Mouse (Mus musculus) lung, embryonic 14.5 days (tissue): ENCODE measurements at regions not wholly inside any gene's neighbourhood (a gene's known extent, or its start where the extent isn't known, plus 50 kb on each side); places are given as distances from the start of the nearest gene placed in this dataset.

Source experiments
- ATAC-seq: fragments of 200-750 bp; cut with Nextera tagmentation; 2 replicates; pipeline ENCODE4 v1.8.0; 2017; ENCODE audit warnings: mild to moderate bottlenecking, moderate TSS enrichment, moderate library complexity; ENCODE audit not compliant: insufficient read depth
- DNase-seq: peaks from one replicate; pipeline ENCODE4 v3.0.0-alpha.2; 2015
- H3K27ac ChIP-seq: fragments of 300-500 bp; sonication (generic); 2 replicates; pipeline ENCODE4 v1.5.1; 2014; ENCODE audit warnings: low read depth, mild to moderate bottlenecking, moderate library complexity
- H3K27me3 ChIP-seq: fragments of 300-500 bp; sonication (generic); 2 replicates; pipeline ENCODE4 v1.6.1; 2014; ENCODE audit warnings: low read length, control low read depth; ENCODE audit not compliant: insufficient read depth
- H3K36me3 ChIP-seq: fragments of 300-500 bp; sonication (generic); 2 replicates; pipeline ENCODE4 v1.6.1; 2014; ENCODE audit warnings: control low read depth; ENCODE audit not compliant: insufficient read depth
- H3K4me1 ChIP-seq: fragments of 300-500 bp; sonication (generic); 2 replicates; pipeline ENCODE4 v1.6.1; 2014; ENCODE audit warnings: antibody characterized with exemption, control low read depth; ENCODE audit not compliant: insufficient read depth
- H3K4me2 ChIP-seq: fragments of 300-500 bp; sonication (generic); 2 replicates; pipeline ENCODE4 v1.6.1; 2014; ENCODE audit warnings: mild to moderate bottlenecking
- H3K4me3 ChIP-seq: fragments of 300-500 bp; sonication (generic); 2 replicates; pipeline ENCODE4 v1.5.1; 2014; ENCODE audit warnings: low read depth, low read length
- H3K9ac ChIP-seq: fragments of 300-500 bp; sonication (generic); 2 replicates; pipeline ENCODE4 v1.6.1; 2014
- H3K9me3 ChIP-seq: fragments of 300-500 bp; sonication (generic); 2 replicates; pipeline ENCODE4 v1.6.1; 2016; ENCODE audit warnings: low read depth, low read length, control low read depth
- CTCF ChIP-seq: IDR thresholded peaks from 2 replicates; pipeline ENCODE4 v1.5.1; 2016; ENCODE audit warnings: antibody characterized with exemption, low read depth
- WGBS: fragments of 180-500 bp; shearing (Covaris S2); extraction: QIAGEN DNeasy Blood & Tissue Kit; methylation state at CpG from one replicate; pipeline ENCODE4 v1.1.7; 2014; 5-methylcytosine and 5-hydroxymethylcytosine counted together

GRCm38 (mm10) chr10:37275857-37276256, 137.1 kb upstream of the Marcks start:
- no peak overlapping the region for H3K4me2 ChIP-seq
- no peak for ATAC-seq
- no peak for TF ChIP-seq CTCF
- 75% methylated on average over 1 of the region's 1 CpGs for WGBS
- no peak for DNase-seq
- no peak overlapping the region for H3K9ac ChIP-seq
- H3K27me3 ChIP-seq, result no peaks in the 10 kb centered on the region
- no peaks in the 10 kb centered on the region for H3K4me1 ChIP-seq
- no peak overlapping the region for H3K27ac ChIP-seq
- H3K4me3 ChIP-seq, result no peak overlapping the region
- no peaks in the 10 kb centered on the region for H3K36me3 ChIP-seq
- no peaks in the 10 kb centered on the region for H3K9me3 ChIP-seq

- Histone ChIP-seq H3K27me3 (no peaks in the 10 kb centered on the region), H3K27ac (no peak overlapping the region), H3K36me3 (no peaks in the 10 kb centered on the region), H3K4me3 (no peak overlapping the region), H3K9me3 (no peaks in the 10 kb centered on the region), H3K4me1 (no peaks in the 10 kb centered on the region), H3K9ac (no peak overlapping the region), H3K4me2 (no peak overlapping the region)
- DNase-seq, result no peak
- no peak for TF ChIP-seq CTCF
- 61% methylated on average over 7 of the region's 7 CpGs for WGBS
- ATAC-seq, result no peak
These were observed 136.6 kb upstream of the Marcks start for GRCm38 (mm10) chr10:37275271-37275670.

- no peaks in the 10 kb centered on the region for H3K27me3 ChIP-seq
- 66% methylated on average over 1 of the region's 1 CpGs for WGBS
- no peak overlapping the region for H3K4me2 ChIP-seq
These were observed 133.2 kb upstream of the Marcks start for GRCm38 (mm10) chr10:37271967-37272366.

GRCm38 (mm10) chr10:37270236-37271000, 131.7 kb upstream of the Marcks start:
- H3K27me3 ChIP-seq, result no peaks in the 10 kb centered on the region
- H3K4me2 ChIP-seq, result no peak overlapping the region
- ATAC-seq (no peak), DNase-seq (no peak)
- no peak for TF ChIP-seq CTCF
- no peaks in the 10 kb centered on the region for H3K36me3 ChIP-seq
- H3K9me3 ChIP-seq, result no peaks in the 10 kb centered on the region
- H3K4me1 ChIP-seq, result no peaks in the 10 kb centered on the region
- H3K27ac ChIP-seq, result no peak overlapping the region
- WGBS, result 66% methylated on average over 10 of the region's 10 CpGs
- no peak overlapping the region for H3K4me3 ChIP-seq
- no peak overlapping the region for H3K9ac ChIP-seq

More at GRCm38 (mm10) chr10:37271967-37272366, 133.2 kb upstream of the Marcks start:
- Histone ChIP-seq H3K36me3 (no peaks in the 10 kb centered on the region), H3K27ac (no peak overlapping the region), H3K4me3 (no peak overlapping the region), H3K4me1 (no peaks in the 10 kb centered on the region), H3K9me3 (no peaks in the 10 kb centered on the region), H3K9ac (no peak overlapping the region)
- no peak for ATAC-seq
- DNase-seq, result no peak
- no peak for TF ChIP-seq CTCF

DNA sequence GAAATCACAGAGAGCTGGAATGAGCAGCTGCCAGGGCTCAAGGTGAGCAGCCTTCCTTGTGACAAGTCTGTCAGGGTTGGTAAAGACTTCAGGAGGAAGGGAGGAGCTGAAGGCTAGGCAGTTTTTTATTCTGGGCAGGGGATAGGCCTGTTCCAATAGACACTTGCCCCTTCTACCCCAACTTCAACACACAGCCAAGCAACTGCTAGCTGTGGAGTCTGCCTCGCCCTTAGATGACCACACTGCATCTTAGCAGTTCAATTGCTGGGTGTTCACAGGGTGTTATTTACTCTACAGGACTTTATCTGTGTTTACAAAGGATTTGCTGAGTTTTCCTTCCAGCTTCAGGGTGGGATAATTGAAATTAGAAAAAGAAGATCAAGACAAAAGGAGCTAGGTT, 128.2 kb upstream of the Marcks start:
- DNase-seq (no peak), ATAC-seq (no peak)
- Histone ChIP-seq H3K4me2 (no peak overlapping the region), H3K9me3 (no peaks in the 10 kb centered on the region), H3K36me3 (no peaks in the 10 kb centered on the region), H3K4me3 (no peak overlapping the region), H3K27me3 (no peaks in the 10 kb centered on the region), H3K9ac (no peak overlapping the region), H3K4me1 (no peaks in the 10 kb centered on the region), H3K27ac (no peak overlapping the region)
- WGBS, result 44% methylated on average over 1 of the region's 1 CpGs
- no peak for TF ChIP-seq CTCF

- H3K4me3 ChIP-seq, result no peak overlapping the region
- ATAC-seq (peak; percentile 75; the same call in 1 of the 2 replicates), DNase-seq (peak; percentile 31)
- TF ChIP-seq CTCF, result 0 out of 2 replicates have a peak, but pooled peaks have one; percentile 11
- no peak overlapping the region for H3K27ac ChIP-seq
- no peaks in the 10 kb centered on the region for H3K4me1 ChIP-seq
- no peaks in the 10 kb centered on the region for H3K27me3 ChIP-seq
- H3K36me3 ChIP-seq, result no peaks in the 10 kb centered on the region
- no peaks in the 10 kb centered on the region for H3K9me3 ChIP-seq
- H3K9ac ChIP-seq, result no peak overlapping the region
- WGBS, result 52% methylated on average over 8 of the region's 8 CpGs
- no peak overlapping the region for H3K4me2 ChIP-seq
These were observed 122.2 kb upstream of the Marcks start for GRCm38 (mm10) chr10:37260791-37261488.

DNA sequence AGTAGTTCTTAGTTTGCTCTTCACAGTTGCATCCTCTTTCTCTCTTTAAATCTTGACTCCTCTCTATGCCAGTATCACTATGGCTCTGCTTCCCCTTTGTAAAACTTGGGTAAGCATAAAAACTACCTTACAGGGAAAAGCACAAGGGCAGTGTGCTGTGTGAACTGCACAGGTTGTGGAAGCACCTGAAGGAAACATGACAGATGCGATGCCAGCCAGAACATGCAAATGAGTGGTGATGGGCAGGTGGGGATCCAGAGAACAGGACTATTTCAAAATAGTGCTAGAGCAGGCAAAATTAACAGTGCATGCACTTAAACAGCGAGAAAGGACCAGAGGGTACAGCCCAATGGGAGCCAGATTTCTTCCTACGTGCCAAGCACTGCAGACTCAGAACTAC, 120.5 kb upstream of the Marcks start:
- DNase-seq (no peak), ATAC-seq (no peak)
- H3K4me3 ChIP-seq, result no peak overlapping the region
- WGBS, result 88% methylated on average over 3 of the region's 3 CpGs
- no peaks in the 10 kb centered on the region for H3K9me3 ChIP-seq
- H3K27me3 ChIP-seq, result no peaks in the 10 kb centered on the region
- no peak for TF ChIP-seq CTCF
- no peak overlapping the region for H3K27ac ChIP-seq
- H3K4me1 ChIP-seq, result no peaks in the 10 kb centered on the region
- no peak overlapping the region for H3K4me2 ChIP-seq
- no peak overlapping the region for H3K9ac ChIP-seq
- H3K36me3 ChIP-seq, result no peaks in the 10 kb centered on the region
